Mouse (Mus musculus): ENCODE results near the gene Nr2f1. TPM values are rescaled to one million over a fixed set of nuclear protein-coding genes. Genes with fewer than 3 reads are reported as not detected.
A peak's percentile ranks its signal among the peaks of the same experiment; 100 is the strongest.

Gene Nr2f1
- total RNA-seq, 2 experiments from 2014 or later = 17.8 to 33.0 TPM

DNA sequence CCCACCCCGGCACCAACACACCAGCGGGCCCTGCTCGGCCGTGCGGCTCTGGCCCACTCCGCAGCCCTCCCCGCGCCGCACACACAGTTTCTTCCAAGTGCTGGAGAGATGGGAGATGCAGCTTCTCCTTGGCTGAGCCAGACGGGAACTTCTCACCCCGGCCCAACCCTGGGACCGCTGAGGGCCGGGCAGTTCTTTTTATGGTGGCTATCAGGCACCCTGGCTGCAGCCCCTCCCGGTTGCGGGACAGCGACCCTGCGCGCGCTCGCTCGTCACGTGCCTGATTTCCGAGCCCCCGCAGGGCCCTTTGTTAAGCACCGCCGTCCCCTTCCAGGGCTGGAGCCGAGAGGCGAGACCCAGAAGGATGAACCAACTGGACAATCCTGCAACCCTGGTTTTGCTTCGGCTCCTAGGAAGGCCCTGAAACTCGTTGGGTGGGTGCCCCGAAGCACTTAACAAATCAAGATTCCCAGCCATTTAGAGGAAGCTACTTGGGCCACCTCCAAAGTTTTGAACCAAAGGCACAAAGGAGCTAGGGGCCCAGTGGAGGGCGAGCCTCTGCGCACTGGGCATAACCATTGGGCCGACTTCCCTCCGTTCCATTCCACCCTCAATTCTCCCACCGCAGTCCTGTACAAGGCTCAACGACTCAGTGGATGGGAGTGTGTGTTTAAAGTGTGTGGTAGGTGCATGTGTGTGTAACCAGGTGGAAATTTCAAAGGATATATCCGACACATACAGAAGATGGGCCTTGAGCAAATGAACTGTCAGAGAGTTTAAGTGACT lies 20.1 kb downstream of the Nr2f1 start:
- DNase-seq = no peak

DNA sequence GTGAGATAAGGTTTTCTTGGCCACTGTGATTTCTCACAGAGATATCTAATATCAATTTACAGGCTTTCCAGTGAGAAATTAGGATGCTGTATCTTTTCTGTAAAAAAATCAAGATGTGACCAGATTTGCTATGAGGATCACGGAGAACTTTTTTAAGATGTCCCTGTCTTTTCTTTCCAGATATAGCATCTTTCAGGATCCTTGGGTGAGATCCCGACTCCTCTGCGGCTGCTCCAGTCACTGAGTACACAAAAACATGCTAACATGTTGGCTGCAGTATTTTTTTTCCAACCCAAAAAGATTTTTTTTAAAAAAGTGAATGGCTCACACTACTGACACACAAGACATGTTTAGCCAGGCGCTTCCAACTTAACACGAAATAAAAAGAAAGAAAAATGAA lies 20.8 kb downstream of the Nr2f1 start:
- no peak for DNase-seq

DNA sequence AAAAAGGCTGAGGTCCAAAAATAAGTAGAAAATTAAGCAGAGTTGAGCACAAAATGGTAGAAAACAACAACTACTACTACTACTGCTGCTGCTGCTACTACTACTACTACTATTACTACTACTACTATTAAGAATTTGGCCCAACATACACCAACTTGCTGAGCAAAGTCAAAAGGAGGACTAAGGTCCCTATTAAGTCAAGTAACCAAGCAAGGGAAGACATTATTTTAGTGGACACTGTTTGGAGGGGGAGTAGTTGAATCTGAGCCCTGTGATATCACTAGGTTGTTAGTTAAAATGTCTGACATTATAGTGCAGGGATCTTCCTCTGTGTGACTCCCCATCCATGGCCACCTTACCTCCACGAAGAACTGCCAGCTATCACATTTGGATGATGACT lies 21.5 kb downstream of the Nr2f1 start:
- no peak for DNase-seq

DNA sequence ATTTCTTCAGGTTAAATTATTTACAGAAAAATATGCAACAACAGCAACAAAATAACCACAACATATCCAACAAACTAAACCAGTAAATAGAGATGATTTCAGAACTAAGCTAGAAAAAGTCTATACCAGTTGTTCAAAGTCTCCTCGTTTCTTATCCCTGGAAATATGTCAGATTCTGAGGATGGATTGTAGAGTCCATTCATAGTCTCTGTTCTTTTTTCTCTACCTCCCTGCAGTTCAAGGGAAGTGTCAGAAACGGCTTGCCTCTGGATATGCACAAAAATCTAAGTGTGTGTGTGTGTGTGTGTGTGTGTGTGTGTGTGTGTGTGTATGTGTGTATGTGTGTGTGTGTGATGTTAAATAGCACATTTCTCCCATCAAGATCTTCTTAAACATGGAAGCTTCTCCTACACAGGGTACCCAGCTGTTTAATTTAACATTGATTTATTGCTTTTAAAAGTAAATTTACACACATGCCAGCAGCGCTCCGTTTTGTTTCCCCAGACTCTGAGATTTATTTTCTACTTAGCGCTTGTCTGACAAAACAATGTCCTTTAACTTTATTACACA lies 22.1 kb downstream of the Nr2f1 start:
- DNase-seq = no peak

DNA sequence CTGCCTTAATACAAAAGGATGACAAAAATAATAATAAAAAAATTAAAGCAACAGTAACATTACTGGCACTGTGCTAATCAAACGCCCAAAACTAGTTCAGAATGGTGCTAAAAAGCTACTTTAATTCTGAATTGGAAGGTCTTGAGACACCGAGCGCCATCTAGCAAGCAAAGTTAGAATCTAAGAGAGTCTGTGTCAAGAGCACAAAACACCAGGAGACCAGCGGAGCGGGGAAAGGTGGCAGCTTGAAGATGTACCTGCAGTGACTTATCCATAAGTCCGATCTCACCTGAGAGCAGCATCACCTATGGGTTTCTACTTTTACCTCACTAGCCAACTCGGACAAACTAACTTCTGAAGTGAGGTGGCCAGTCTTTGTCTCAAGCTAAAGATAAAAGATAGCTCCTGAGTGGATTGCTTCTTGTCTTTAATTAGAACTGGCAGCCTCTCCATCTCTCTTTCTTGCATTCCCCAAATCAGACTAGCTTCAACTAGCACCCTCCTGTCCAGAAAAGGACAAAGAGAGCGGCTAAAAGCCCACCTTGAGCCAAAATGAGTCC lies 23.7 kb downstream of the Nr2f1 start:
- DNase-seq = no peak

DNA sequence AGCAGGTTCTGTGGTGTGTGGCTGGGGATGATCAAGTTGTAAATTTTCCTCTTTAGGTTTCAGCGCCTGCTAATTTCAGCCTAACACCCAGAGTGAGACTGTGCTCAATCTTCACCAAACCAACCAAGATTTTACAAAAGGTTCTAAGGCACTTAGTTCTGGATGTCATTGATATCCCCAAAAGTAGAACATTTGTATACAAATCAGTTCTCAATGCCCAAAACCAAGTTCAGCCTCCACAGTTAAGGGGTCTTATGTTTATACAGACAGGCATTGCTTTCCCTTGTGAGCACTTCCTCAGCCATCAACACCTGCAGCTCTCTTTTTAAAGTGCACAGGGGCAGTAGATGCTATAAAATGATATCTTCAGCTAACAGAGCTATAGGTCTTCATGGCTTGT lies 24.7 kb downstream of the Nr2f1 start:
- DNase-seq = no peak

DNA sequence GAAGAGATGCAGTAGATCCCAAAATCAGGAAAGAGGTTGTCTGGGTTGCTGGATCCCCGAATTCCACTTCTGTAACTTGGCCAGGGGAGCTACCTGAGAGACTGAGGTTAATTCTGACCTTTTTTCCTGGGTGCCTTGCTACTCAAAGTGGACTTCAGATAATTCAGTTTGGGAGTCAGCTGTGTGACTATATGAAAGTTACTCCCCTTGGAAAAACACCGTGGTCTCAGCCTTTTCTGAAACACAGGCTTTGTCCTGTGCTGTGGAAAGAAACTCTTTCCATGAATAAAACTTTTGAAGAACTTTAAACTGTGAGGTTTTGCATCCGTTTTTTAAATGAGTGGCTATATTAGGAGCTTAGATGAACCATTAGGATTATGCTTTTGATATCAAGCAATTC lies 25.4 kb downstream of the Nr2f1 start:
- DNase-seq = no peak

DNA sequence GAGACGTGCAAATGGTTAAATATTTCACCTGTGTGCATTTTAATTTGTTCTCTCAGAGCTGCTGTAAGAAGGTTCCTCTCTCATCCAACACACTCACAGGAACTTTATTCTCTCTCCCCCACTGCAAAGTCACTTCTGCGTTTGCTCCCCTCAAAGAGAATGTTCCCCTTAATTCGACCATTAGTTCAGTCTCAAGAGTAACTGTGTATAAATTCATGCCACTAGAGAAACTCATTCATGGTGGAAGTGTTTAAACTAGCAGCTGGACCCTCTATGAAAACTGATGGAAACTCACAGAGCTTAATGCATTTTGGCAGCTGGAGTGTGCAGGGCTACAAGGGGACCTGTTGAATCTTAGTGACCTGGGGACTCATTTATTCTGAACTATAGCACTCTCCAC lies 26.7 kb downstream of the Nr2f1 start:
- no peak for DNase-seq

DNA sequence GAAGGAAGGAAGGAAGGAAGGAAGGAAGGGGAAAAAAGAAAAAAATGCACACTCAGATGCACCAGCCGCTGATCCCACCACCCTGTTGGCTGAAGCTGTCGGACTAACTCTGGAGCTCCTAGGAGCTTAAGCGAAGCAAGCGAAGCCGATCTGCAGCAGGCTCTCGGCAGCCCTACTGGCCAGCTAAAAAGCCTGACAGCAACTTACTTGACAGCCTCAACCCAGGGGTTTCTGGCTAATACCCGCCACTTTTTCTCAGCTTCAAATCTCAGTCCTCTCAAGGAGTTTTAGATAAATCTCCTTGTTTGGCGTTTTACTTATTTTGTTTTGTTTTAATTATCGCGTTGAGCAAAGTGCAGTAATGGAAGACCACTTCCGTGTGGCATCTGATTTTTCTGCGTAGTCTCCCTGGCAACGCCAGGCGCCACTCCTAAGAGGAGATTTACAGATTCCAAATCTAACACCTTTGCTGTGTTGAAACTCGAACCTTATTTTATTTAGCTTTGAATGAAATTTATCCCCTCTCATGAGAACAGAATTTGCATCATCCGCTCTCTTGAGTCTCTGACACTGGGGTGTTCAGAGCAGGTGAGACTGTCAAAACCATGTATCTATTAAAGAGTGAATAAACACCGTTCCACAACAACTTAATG lies 27.4 kb downstream of the Nr2f1 start:
- no peak for DNase-seq

DNA sequence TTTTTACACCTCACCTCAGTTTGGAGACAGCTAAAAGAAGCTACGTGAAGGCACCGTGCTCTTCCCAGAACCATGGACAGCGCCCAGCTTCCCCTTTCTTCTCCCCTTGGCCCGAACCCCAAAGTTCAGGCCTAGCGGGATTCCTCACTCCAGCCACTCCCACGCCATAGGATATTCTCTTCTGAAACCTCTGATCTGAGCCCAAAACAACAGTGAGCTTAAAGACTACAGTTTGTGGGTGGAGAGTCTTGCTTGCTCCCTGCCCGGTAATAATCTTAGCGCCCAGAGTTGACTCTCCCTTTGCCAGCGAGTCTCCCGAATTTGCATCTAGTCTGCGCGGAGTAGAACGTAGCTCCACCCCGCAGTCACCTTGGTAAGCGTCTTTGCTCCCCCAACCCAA lies 28.2 kb downstream of the Nr2f1 start:
- peak; percentile 59 to 62 for DNase-seq

DNA sequence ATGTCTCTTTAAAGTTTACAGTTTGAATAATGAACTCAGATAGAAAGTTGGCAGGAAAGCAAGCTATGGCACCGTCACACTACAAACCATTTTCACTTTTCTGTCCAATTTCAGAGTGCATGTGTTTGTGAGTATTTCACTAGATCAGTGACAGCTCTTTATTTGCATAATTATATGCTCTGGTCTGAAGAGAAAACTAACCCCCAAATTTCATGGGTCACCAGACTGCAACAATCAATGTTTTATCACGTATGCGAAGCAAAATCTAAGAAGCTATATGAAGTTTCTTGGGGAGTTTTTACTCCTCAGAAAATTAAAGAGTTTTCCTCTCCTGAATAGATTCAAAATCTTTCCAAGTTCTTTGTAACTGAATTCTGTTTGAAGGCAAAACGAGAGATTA lies 31.4 kb downstream of the Nr2f1 start:
- DNase-seq = no peak

DNA sequence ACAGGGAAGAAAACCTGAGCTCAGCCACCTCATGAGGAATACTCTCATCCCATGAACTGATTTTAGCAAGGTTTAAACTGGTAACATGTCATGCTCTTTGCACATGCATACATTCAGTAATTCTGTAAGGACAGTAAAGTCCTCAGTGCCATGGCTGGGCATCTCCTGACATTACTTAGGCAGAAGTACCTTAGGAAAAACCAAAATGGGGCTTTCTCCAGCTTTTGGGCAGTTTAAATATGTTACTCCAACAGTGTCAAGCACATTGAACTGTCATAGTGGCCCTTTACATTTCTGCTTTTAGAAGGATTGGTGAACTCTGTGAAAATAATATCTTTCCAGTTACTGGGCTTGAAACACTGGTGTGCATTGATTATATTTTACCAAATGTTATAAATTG lies 34.6 kb downstream of the Nr2f1 start:
- DNase-seq = no peak

DNA sequence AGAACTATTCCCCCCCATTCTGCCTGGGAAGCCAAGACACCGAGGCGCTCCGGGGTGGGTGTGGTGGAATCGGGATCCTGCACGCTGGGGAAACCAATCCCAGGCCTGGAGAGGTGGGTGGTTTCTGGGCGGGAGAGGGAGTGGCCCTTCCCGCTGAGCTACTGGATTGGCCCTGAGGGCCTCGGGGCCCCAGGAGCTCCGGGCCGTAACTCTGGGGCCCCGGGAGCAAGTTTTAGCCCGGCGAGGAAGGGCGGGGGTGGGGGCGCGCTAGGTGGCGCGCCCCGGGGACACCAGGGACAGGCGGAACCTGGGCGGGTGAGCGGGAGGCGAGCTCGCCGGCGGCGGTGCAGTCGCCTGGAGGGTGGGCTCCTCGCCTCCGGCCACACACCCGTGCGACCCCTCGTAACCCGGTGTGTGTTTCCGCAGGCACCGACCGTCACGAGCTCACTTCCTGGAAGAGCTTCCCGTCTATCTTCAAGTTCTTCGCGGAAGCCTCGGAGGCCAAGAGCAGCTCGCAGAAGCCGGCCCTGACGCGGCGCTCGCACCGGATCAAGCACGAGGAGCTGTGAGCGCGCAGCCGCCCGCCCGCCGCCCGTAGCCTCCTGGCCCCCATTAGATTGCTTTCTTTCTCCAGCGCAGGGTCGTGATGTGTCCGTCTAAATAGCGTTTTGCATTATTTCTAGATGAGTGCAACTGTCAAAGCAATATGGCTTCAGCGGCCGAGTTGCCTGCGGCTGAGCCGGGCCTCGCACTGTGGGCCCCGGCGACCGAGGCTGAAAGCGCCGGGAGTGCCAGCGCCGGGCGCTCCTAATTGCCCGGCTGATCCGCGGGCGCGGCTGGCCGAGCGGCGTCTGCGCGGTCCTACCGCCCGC lies 36.2 kb downstream of the Nr2f1 start:
- peak; percentile 88 to 89 for DNase-seq

DNA sequence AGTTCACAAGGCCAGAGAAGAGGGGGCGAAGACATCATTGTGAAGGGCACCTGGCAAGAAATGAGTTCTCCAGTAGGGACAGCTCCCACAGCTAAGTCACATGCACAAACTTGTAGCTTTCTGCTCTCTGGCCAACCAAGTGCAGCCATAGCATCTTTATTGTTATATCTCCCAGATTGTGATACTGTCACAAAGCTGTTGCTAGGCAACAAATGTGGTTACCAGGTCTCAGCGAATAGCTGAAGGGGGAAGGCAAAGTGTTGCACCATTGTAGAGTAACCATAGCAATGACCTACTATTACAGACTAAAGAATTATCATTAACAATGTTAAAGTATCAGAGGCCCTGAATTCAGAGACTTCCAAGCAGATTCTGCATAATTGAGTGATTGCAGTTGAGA lies 37.4 kb downstream of the Nr2f1 start:
- DNase-seq = no peak

DNA sequence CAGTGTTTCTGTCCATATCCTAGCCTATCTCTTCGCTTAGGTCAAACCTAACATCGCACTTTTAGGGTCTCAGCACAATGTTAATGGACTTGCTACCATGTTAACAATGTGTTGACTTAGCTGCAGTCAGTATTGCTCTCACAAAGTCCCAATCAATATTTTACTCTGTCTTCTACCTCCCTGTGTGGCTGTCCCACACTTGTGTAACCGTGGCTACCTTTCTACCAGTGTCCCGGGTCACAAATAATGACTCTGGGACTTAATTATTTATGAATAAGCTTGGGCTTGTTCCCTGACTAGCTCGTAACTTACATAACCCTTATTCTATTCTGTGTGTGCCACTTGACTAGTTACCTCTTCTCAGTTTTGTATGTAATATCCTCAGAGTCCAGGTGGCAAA lies 42.1 kb downstream of the Nr2f1 start:
- no peak for DNase-seq

Other genes starting within 250 kb of the Nr2f1 start
- gene Pou5f2, start 174.9 kb downstream of the Nr2f1 start, total RNA-seq (2021) = 1 to 10 TPM in 1 of 2 experiments, under 1 TPM in 1; 0.99 to 1.1 TPM

All from adrenal gland, postnatal 36 days (tissue).